Mouse (Mus musculus): Measurements from ENCODE around the gene Gpr155.

- TF ChIP-seq POLR2A (IDR thresholded peaks at IDR 0.05; ENCODE audit: extremely low read depth, insufficient read depth, low read length) (no peak), CTCF (IDR thresholded peaks at IDR 0.05; ENCODE audit: low read depth, low read length) (no peak)
Observed at GRCm38 (mm10) chr2:73397476-73397875, 11.1 kb upstream of the Gpr155 start.
